Mouse (Mus musculus): ENCODE results near the gene Tmod4. TPM values are rescaled to one million over a fixed set of nuclear protein-coding genes. Genes with fewer than 3 reads are reported as not detected.
A peak's percentile ranks its signal among the peaks of the same experiment; 100 is the strongest.

Gene Tmod4
- total RNA-seq, 2 experiments from 2014 or later = 0.83 to 1.5 TPM

GRCm38 (mm10) chr3:95135433-95136052 lies 11.3 kb downstream of the Tmod4 start:
- DNase-seq (ENCODE audit: low spot score in 2 of 2) = no peak

- DNase-seq (ENCODE audit: low spot score in 2 of 2) = no peak
Observed at GRCm38 (mm10) chr3:95136336-95136735, 12.1 kb downstream of the Tmod4 start.

GRCm38 (mm10) chr3:95139586-95140288 lies 15.5 kb downstream of the Tmod4 start:
- DNase-seq (ENCODE audit: low spot score in 2 of 2) = no peak

GRCm38 (mm10) chr3:95140289-95140595 lies 16.0 kb downstream of the Tmod4 start:
- DNase-seq (ENCODE audit: low spot score in 2 of 2) = no peak

GRCm38 (mm10) chr3:95140795-95141194 lies 16.5 kb downstream of the Tmod4 start:
- no peak for DNase-seq (ENCODE audit: low spot score in 2 of 2)

GRCm38 (mm10) chr3:95141474-95141873 lies 17.2 kb downstream of the Tmod4 start:
- no peak for DNase-seq (ENCODE audit: low spot score in 2 of 2)

- DNase-seq (ENCODE audit: low spot score in 2 of 2) = no peak
Observed at GRCm38 (mm10) chr3:95141952-95142616, 17.8 kb downstream of the Tmod4 start, which contains the start of gene Tnfaip8l2. Gene Tnfaip8l2, minus strand, starts transcription at chr3:95142360.

- DNase-seq (ENCODE audit: low spot score in 2 of 2) = peak; percentile 86 to 88
Observed at GRCm38 (mm10) chr3:95142617-95143011, 18.3 kb downstream of the Tmod4 start.

GRCm38 (mm10) chr3:95147924-95148323 lies 23.6 kb downstream of the Tmod4 start:
- DNase-seq (ENCODE audit: low spot score in 2 of 2) = no peak

- DNase-seq (ENCODE audit: low spot score in 2 of 2) = no peak
Observed at GRCm38 (mm10) chr3:95153874-95154273, 29.6 kb downstream of the Tmod4 start.

GRCm38 (mm10) chr3:95159511-95159986 lies 35.3 kb downstream of the Tmod4 start:
- no peak for DNase-seq (ENCODE audit: low spot score in 2 of 2)

- DNase-seq (ENCODE audit: low spot score in 2 of 2) = peak; percentile 83 to 93
Observed at GRCm38 (mm10) chr3:95159987-95160963, 36.0 kb downstream of the Tmod4 start, which contains the start of gene Sema6c. Gene Sema6c, plus strand, starts transcription at chr3:95160457.

- DNase-seq (ENCODE audit: low spot score in 2 of 2) = peak in 1 of 2 experiments; percentile 31
Observed at GRCm38 (mm10) chr3:95161041-95161551, 36.8 kb downstream of the Tmod4 start.

- DNase-seq (ENCODE audit: low spot score in 2 of 2) = no peak
Observed at GRCm38 (mm10) chr3:95161618-95162344, 37.5 kb downstream of the Tmod4 start.

GRCm38 (mm10) chr3:95162345-95162628 lies 38.0 kb downstream of the Tmod4 start:
- DNase-seq (ENCODE audit: low spot score in 2 of 2) = no peak

- no peak for DNase-seq (ENCODE audit: low spot score in 2 of 2)
Observed at GRCm38 (mm10) chr3:95163419-95164255, 39.4 kb downstream of the Tmod4 start.

GRCm38 (mm10) chr3:95164256-95164550 lies 39.9 kb downstream of the Tmod4 start:
- no peak for DNase-seq (ENCODE audit: low spot score in 2 of 2)

GRCm38 (mm10) chr3:95164840-95165239 lies 40.6 kb downstream of the Tmod4 start:
- no peak for DNase-seq (ENCODE audit: low spot score in 2 of 2)

GRCm38 (mm10) chr3:95169996-95170395 lies 45.7 kb downstream of the Tmod4 start:
- DNase-seq (ENCODE audit: low spot score in 2 of 2) = no peak

- DNase-seq (ENCODE audit: low spot score in 2 of 2) = no peak
Observed at GRCm38 (mm10) chr3:95171105-95171504, 46.8 kb downstream of the Tmod4 start.

Measured in layer of hippocampus, postnatal 14 days (tissue).